Mouse (Mus musculus) gastrocnemius, postnatal 25 days (tissue): ENCODE measurements around the gene Dvl1. TPM values are rescaled to one million over a fixed set of nuclear protein-coding genes. Genes with fewer than 3 reads are reported as not detected.

Experiments used
- DNase-seq: peaks from one replicate; pipeline ENCODE4 v3.0.0; 2022
- total RNA-seq, 2 experiments: library from RNA; stranded (reverse); gene quantifications; 1 replicate in 1 of 2; 2 replicates in 1 of 2; pipeline ENCODE4 v1.2.3; 2021

Dvl1 gene
- total RNA-seq, 2 experiments from 2014 or later = 100.0 to 103 TPM

- no peak for DNase-seq
Measured at GRCm38 (mm10) chr4:155871404-155871803, 24.2 kb downstream of the Dvl1 start.

- DNase-seq = no peak
Measured at GRCm38 (mm10) chr4:155883587-155883986, 36.4 kb downstream of the Dvl1 start.

- DNase-seq = no peak
Measured at GRCm38 (mm10) chr4:155886330-155886729, 39.1 kb downstream of the Dvl1 start.

GRCm38 (mm10) chr4:155887674-155888073 lies 40.5 kb downstream of the Dvl1 start:
- no peak for DNase-seq

- no peak for DNase-seq
Measured at GRCm38 (mm10) chr4:155888181-155888580, 41.0 kb downstream of the Dvl1 start.

DNA sequence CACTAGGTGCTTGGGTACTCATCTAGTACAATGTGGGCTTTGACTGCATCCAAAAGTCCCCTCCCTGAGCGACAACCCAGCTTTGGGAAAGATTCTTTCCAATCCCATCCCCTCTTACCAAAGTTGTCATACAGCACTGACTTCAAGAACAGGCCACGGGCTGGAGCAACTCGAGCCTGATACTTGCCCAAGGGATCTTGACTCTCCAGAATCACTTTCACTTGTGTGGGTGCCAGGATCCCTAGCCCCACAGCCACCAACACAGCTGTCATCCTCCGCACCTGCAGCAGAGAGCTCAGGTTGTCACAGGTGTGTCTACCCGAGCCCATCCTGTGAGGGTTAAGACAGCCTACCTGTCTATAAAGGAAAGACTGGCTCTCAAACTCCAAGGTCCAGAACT lies 42.1 kb downstream of the Dvl1 start:
- no peak for DNase-seq

- no peak for DNase-seq
Measured at GRCm38 (mm10) chr4:155891011-155891471, 43.8 kb downstream of the Dvl1 start.

DNA sequence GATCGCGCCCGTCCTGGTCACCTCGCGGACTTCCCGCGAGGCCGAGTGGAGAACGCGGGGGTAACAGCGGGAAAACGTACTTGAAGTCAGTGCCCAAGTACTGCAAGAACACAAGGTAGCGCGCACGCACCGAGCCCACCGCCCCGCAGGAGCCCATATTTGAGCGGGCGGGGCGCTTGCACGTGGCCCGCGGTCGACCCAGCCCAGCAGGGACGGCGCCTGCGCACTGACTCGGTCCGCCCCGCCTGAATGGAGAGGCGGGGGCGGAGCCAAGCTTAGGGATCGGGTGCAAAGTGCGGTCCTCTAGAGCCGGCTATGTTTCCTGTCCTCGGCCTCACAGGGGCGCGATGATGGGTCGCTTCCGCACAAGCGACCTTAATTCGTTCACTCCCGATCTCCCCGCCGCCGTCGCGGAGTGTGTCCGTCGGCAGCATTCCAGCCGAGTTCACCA lies 44.4 kb downstream of the Dvl1 start, which contains the start of the genes Pusl1 and Acap3:
Gene Pusl1 (minus strand): TSS at position 231 of the 451 bp plus-strand sequence.
Gene Acap3 (plus strand): TSS at position 272 of the 451 bp plus-strand sequence.
- peak; percentile 95 for DNase-seq

DNA sequence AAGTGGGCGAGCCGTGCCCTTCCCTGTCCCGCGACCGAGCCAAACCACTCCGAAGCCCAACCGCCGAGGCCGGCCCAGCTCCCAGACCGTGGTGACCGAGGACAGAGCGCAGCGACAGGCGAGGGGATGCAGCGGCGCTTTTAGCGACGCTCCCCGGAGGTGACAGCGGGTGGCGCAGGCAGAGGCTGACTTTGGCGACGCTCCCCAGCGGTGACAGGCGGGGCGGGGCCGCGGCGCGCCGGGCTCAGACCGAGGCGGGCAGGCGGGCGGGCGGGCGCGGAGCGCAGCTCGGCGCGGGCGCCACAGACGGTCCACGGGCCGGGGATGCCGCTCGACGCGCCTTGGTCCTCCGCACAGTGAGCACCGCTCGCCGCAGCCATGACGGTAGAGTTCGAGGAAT lies 44.8 kb downstream of the Dvl1 start:
- DNase-seq = peak; percentile 87

DNA sequence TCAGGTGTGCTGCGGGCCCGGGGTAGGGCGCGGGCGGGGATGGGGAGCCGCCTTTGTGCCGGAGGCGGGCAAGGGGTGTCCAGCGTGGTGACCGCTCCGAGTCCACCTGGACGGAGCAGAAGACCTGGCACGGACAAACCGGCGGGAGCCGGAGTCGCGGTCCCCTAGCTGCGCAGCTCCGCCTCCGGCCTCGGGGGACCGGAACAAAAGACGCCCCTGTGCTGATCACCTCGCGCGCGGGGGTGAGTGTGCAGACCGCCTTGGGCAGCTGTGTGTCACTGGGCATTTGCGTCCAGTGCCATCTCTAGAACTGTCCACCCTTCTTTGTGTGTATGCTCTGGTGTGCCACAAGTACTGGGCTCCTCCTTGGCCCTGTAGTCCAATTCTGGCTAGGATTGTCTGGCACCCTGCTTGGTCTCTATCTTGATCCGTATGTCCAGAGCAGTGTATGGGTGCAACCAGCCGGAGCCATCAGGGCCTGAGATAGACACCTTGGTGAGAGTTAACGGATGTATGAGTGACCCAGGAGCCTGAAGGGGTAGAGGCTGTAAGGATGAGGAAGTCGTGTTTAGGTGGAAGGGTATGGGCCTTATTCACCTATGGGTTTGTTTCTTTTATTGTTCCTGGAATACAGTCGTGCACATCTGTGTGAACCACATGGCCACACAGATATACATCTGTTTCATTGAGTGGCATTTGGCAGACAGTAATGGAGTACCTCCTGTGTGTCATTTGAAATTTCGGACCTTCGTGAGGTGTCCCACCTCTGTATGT lies 45.4 kb downstream of the Dvl1 start:
- DNase-seq = peak; percentile 52

GRCm38 (mm10) chr4:155893212-155893690 lies 46.0 kb downstream of the Dvl1 start:
- no peak for DNase-seq

GRCm38 (mm10) chr4:155894311-155894881 lies 47.2 kb downstream of the Dvl1 start:
- DNase-seq = peak; percentile 86

DNA sequence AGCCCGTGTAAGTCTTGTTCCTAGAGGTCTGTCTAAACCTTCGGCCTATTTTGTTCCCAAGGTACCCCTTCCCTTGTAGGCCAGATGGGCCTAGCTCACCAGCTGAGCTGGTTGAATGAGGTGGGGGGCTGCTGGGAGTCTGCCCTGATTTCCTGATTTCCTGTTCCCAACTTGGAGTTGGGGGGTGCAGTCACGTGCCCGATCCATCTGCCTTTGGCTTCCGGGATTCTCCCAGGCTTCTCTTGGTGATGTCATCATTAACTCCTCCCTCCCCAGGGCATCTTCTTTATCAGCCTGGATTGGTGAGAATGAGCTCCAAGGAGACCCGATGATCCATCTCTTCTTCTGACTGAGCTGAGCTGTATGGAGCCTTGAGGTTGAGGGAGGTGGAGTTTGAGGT lies 48.0 kb downstream of the Dvl1 start:
- peak; percentile 59 for DNase-seq

GRCm38 (mm10) chr4:155895826-155896225 lies 48.6 kb downstream of the Dvl1 start:
- no peak for DNase-seq

- no peak for DNase-seq
Measured at GRCm38 (mm10) chr4:155896461-155896860, 49.3 kb downstream of the Dvl1 start.

DNA sequence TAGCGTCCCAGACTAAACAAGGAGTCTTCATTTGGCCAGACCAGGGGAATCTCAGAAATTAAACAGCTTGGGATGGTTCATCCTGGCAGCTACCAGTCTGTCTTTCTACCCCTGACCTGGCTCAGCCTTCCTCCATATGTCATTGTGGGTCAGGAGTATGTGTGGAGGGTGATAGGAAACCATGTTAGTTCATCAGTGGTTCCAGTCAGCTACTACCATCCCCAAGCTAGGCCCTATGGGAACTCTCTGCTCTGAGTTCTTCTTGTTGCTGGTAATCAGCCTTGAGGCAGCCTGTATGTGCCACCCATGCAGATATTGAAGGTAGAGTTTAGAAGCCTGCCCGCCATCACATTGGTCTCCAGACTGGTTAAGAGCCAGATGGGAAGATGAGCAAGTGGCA lies 51.1 kb downstream of the Dvl1 start:
- no peak for DNase-seq

GRCm38 (mm10) chr4:155899355-155899754 lies 52.2 kb downstream of the Dvl1 start:
- no peak for DNase-seq

GRCm38 (mm10) chr4:155901205-155901604 lies 54.0 kb downstream of the Dvl1 start:
- DNase-seq = no peak

- no peak for DNase-seq
Measured at GRCm38 (mm10) chr4:155903246-155903645, 56.0 kb downstream of the Dvl1 start.

GRCm38 (mm10) chr4:155904318-155905102 lies 57.3 kb downstream of the Dvl1 start:
- DNase-seq = no peak

- DNase-seq = no peak
Measured at GRCm38 (mm10) chr4:155905634-155906033, 58.4 kb downstream of the Dvl1 start.

GRCm38 (mm10) chr4:155906125-155906524 lies 58.9 kb downstream of the Dvl1 start:
- DNase-seq = no peak

- no peak for DNase-seq
Measured at GRCm38 (mm10) chr4:155907003-155907402, 59.8 kb downstream of the Dvl1 start.
